Mouse (Mus musculus) ES-E14 (cell line): ENCODE measurements around the gene Mrpl36. TPM values are rescaled to one million over a fixed set of nuclear protein-coding genes. Genes with fewer than 3 reads are reported as not detected.

Source experiments
- DNase-seq: peaks from one replicate; pipeline ENCODE4 v3.0.0-alpha.2; 2013; ENCODE audit warnings: low read depth, low spot score
- H3K27ac ChIP-seq: 2 replicates; pipeline ENCODE4 v1.5.1; 2012; ENCODE audit warnings: low read depth, mild to moderate bottlenecking, low read length, moderate library complexity, mixed read lengths; ENCODE audit not compliant: poor library complexity, insufficient read depth, severe bottlenecking
- H3K36me3 ChIP-seq: 2 replicates; pipeline ENCODE4 v1.6.1; 2012; ENCODE audit warnings: mild to moderate bottlenecking, low read length, moderate library complexity, mixed read lengths; ENCODE audit not compliant: control insufficient read depth, poor library complexity, insufficient read depth, severe bottlenecking
- H3K4me1 ChIP-seq, 2 experiments: fragments of 150-350 bp in 1 of 2; sonication (generic) in 1 of 2; 2 replicates each; pipeline ENCODE4 v1.6.1; 2012; ENCODE audit warnings: low read length in 2 of 2, mild to moderate bottlenecking in 1 of 2, mixed read lengths in 1 of 2; ENCODE audit not compliant: control insufficient read depth in 2 of 2, insufficient read depth in 2 of 2, poor library complexity in 1 of 2
- H3K4me3 ChIP-seq, 2 experiments: fragments of 150-350 bp in 1 of 2; sonication (generic) in 1 of 2; 2 replicates each; pipeline ENCODE4 v1.5.1; 2012; ENCODE audit warnings: low read length in 2 of 2, low read depth in 1 of 2, mild to moderate bottlenecking in 1 of 2, mixed read lengths in 1 of 2; ENCODE audit not compliant: insufficient read depth in 1 of 2, poor library complexity in 1 of 2, severe bottlenecking in 1 of 2
- H3K9ac ChIP-seq: 2 replicates; pipeline ENCODE4 v1.6.1; 2012; ENCODE audit warnings: low read depth, mild to moderate bottlenecking, low read length, mixed read lengths; ENCODE audit not compliant: poor library complexity, insufficient read depth, severe bottlenecking
- H3K9me3 ChIP-seq: fragments of 150-350 bp; sonication (generic); 2 replicates; pipeline ENCODE4 v1.6.1; 2012; ENCODE audit warnings: low read depth, mild to moderate bottlenecking, low read length; ENCODE audit not compliant: control insufficient read depth, insufficient read depth
- CHD2 ChIP-seq: IDR thresholded peaks from 2 replicates; pipeline ENCODE4 v1.6.1; 2014; ENCODE audit warnings: mild to moderate bottlenecking, low read depth, low read length, inconsistent platforms
- HCFC1 ChIP-seq: IDR thresholded peaks from 2 replicates; pipeline ENCODE4 v1.6.1; 2012; ENCODE audit warnings: low read length, inconsistent platforms, borderline replicate concordance; ENCODE audit not compliant: insufficient read depth
- MAFK ChIP-seq: IDR thresholded peaks from 2 replicates; pipeline ENCODE4 v1.6.1; 2014; ENCODE audit warnings: mild to moderate bottlenecking, low read depth, low read length, inconsistent platforms; ENCODE audit not compliant: insufficient read depth
- ZC3H11A ChIP-seq: IDR thresholded peaks from 2 replicates; pipeline ENCODE4 v1.6.1; 2012; ENCODE audit warnings: low read depth, mild to moderate bottlenecking, inconsistent platforms, low read length, borderline replicate concordance
- ZNF384 ChIP-seq: IDR thresholded peaks from 2 replicates; pipeline ENCODE4 v1.6.1; 2012; ENCODE audit warnings: low read depth, low read length, inconsistent platforms
- in situ Hi-C, 2 experiments: fragments of 600-800 bp; cut with MboI; formaldehyde crosslinking; loops; one replicate each; pipeline ENCODE4 v1.15.1; 2025; ENCODE audit warnings: low sequenced_read_pairs in 2 of 2, inconsistent platforms in 1 of 2; ENCODE audit not compliant: unreplicated experiment in 2 of 2
- total RNA-seq: library from RNA; depleted of rRNA; stranded (reverse); fragments of 300-350 nt; gene quantifications from 2 replicates; pipeline ENCODE4 v1.2.3, GENCODE M21; 2012

The Mrpl36 gene
- total RNA-seq, 1 experiment = 95.7 TPM

GRCm38 (mm10) chr13:73290206-73290605 lies 38.1 kb upstream of the Mrpl36 start:
- in situ Hi-C loops = no loop called here

GRCm38 (mm10) chr13:73291102-73291501 lies 37.2 kb upstream of the Mrpl36 start:
- Histone ChIP-seq H3K4me1 (peaks cover 0 to 2% of the 10 kb centered on the region in 2 experiments; a peak in 1 of 4 replicates), H3K36me3 (no peaks in the 10 kb centered on the region), H3K9ac (no peak overlapping the region), H3K4me3 (no peak overlapping the region), H3K9me3 (no peaks in the 10 kb centered on the region), H3K27ac (no peak overlapping the region)
- TF ChIP-seq ZNF384 (no peak), HCFC1 (no peak), MAFK (no peak), CHD2 (no peak), ZC3H11A (no peak)
- in situ Hi-C loops = no loop called here
- DNase-seq = no peak

More at GRCm38 (mm10) chr13:73290206-73290605, 38.1 kb upstream of the Mrpl36 start:
- Histone ChIP-seq H3K36me3 (no peaks in the 10 kb centered on the region), H3K27ac (no peak overlapping the region), H3K9ac (no peak overlapping the region), H3K9me3 (no peaks in the 10 kb centered on the region), H3K4me1 (peaks cover 0 to 4% of the 10 kb centered on the region in 2 experiments; a peak in 1 of 4 replicates), H3K4me3 (no peak overlapping the region)
- no peak for DNase-seq
- no peak for TF ChIP-seq HCFC1
- TF ChIP-seq MAFK = no peak
- no peak for TF ChIP-seq ZC3H11A
- TF ChIP-seq ZNF384 = no peak
- TF ChIP-seq CHD2 = no peak

GRCm38 (mm10) chr13:73298717-73299116 lies 29.6 kb upstream of the Mrpl36 start:
- Histone ChIP-seq H3K9me3 (no peaks in the 10 kb centered on the region), H3K27ac (no peak overlapping the region), H3K9ac (no peak overlapping the region), H3K4me3 (no peak overlapping the region), H3K36me3 (no peaks in the 10 kb centered on the region), H3K4me1 (peaks cover 0 to 4% of the 10 kb centered on the region in 2 experiments; a peak in 2 of 4 replicates)
- no peak for DNase-seq
- in situ Hi-C loops = no loop called here
- no peak for TF ChIP-seq MAFK
- TF ChIP-seq HCFC1 = no peak
- TF ChIP-seq CHD2 = no peak
- no peak for TF ChIP-seq ZNF384
- TF ChIP-seq ZC3H11A = no peak

GRCm38 (mm10) chr13:73299322-73299721 lies 29.0 kb upstream of the Mrpl36 start:
- in situ Hi-C loops = no loop called here
- H3K4me1 ChIP-seq = peaks cover 0 to 6% of the 10 kb centered on the region in 2 experiments; a peak in 2 of 4 replicates
- H3K27ac ChIP-seq = no peak overlapping the region
- TF ChIP-seq HCFC1 (no peak), ZC3H11A (no peak)
- DNase-seq = no peak
- H3K9ac ChIP-seq = no peak overlapping the region
- no peaks in the 10 kb centered on the region for H3K36me3 ChIP-seq
- H3K9me3 ChIP-seq = no peaks in the 10 kb centered on the region
- H3K4me3 ChIP-seq = no peak overlapping the region

GRCm38 (mm10) chr13:73304729-73305128 lies 23.6 kb upstream of the Mrpl36 start:
- H3K36me3 ChIP-seq = no peaks in the 10 kb centered on the region
- H3K4me1 ChIP-seq = peaks cover 0 to 12% of the 10 kb centered on the region in 2 experiments; a peak in 3 of 4 replicates
- H3K27ac ChIP-seq = no peak overlapping the region
- H3K9me3 ChIP-seq = no peaks in the 10 kb centered on the region
- H3K9ac ChIP-seq = no peak overlapping the region
- TF ChIP-seq ZNF384 = no peak
- no peak for TF ChIP-seq MAFK
- no peak for TF ChIP-seq ZC3H11A
- TF ChIP-seq CHD2 = no peak
- no peak for TF ChIP-seq HCFC1
- in situ Hi-C loops = loop anchor here in 1 of 2 experiments (25.0 kb wide), 1 partner anchor 217 kb away; no protein-coding TSS in a partner anchor
- no peak overlapping the region for H3K4me3 ChIP-seq
- no peak for DNase-seq
